Mouse (Mus musculus) T-helper 17 cell (primary cell): ENCODE measurements around the gene Synrg.

Experiments
- in situ Hi-C, 2 experiments: fragments of 300-600 bp; cut with MboI, MseI; formaldehyde crosslinking; loops; 1 replicate in 1 of 2; 2 replicates in 1 of 2; pipeline ENCODE4 v1.15.1; 2025; ENCODE audit warnings: high pct_unique_total_duplicates in 2 of 2

Gene Synrg

DNA sequence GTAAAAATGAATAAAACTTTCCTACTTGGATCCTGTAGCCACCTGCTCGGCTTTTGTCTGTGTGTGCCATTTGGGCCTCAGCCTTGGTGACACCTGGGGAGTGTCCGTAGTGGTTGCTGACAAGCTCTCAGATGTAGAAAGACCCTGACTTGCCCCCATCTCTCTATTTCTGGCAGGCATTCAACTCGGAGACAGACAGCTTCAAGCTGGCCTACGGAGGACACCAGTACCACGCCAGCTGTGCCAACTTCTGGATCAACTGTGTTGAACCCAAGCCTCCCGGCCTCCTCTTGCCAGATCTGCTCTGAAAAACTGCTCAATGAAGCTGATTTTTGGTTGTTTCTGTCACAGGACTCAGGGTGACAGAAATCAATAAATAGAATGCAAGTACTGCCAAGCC is 76.4 kb downstream of the Synrg start:
- in situ Hi-C loops = no loop called here

DNA sequence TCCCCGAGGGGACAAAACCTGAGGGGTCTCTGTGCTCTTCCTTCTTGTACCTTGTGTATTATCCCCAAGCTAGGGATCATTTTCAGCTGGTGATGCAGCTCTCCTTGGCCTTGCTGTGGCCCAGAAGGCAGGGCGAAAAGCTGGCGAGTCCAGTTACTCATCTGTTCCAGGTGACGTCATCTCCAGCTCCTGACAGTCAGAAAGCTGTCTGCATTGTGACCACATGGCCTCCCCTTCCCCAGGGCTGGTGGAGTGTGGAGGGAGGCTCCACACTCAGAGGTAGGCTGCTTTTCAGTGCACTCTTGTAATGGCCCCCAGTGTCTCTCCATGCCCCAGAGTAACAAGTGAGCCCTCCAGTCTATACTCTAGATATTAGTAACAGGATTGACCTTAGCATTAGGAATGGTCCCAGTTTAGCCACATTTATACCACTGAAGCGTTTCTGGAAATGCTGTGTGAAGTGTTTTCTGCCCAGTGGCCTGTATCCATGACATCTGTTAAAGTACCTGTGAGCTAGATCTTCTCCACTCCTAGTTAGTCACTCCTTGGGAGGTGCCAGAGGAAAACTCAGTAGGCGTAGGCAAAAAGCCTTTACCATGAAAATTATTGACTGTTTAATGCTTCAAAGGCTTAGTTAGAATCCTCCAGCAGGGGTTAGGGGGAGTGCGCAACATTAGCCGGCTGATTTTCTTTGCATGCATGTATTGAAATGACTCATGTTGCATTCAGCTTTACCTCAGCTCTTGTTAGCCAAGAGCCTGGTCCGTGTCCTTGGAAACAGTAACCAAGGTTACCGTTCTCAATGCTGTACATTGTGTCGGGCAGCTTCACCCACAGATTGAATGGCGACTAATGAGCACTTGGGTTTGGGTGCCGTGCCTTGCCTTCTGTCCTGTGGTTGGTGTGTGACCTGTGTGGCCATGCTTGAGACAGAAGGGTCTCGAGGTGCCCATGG is 78.9 kb downstream of the Synrg start:
- in situ Hi-C loops = no loop called here

DNA sequence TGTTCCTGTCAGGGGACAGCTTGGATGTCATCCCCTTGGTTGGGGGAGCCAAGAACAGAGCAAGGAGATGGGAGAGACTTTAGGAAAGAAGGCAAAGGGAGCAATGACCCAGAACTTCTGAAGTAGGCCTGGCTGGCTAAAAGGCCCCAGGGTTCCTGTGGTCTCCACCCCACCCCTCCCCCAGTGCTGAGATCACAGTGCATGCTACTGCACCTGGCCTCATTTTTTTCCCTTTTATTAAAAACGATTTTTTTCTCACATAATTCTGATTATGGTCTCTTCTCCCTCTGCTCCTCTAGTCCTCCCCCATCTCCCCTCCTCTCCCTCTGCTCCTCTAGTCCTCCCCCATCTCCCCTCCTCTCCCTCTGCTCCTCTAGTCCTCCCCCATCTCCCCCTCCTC is 80.8 kb downstream of the Synrg start:
- in situ Hi-C loops = no loop called here

DNA sequence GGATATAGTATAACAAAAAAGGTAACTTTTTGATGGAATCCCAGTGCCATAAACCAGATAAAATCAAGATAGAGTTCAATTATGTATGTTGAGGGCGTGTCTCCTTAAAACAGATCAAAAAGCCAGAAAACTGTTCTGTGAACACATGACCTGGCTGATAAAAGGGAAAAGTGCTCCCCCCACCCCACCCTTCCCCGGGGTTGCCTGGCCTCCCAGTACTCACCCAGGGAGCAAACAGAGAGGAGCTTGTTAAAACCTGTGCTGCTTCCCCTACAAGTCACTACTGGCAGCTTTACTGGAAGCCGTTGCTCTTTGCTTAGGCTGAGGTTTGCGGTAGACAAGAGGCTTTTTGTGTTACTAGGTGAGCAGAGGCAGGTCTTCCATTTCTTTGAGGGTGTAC is 83.0 kb downstream of the Synrg start:
- in situ Hi-C loops = no loop called here

DNA sequence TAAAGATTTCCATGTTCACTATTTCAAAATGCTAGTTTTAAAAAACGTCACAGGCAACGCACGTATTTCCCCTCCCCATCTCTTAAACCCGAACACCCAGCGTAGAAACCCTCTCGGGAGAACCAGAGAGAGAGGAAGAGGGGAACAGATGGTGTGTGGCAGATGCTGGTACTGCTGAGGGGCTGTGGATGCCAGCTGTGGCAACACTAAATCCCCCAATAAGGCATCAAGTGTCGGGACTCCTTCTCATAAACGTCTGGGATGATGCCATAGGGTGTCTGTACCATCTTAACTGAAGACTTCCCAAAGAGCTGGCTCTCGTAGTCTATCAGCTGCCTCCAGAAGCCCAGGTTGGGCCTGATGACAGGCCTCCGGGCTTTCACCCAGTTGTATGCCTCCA is 84.2 kb downstream of the Synrg start:
- in situ Hi-C loops = no loop called here

DNA sequence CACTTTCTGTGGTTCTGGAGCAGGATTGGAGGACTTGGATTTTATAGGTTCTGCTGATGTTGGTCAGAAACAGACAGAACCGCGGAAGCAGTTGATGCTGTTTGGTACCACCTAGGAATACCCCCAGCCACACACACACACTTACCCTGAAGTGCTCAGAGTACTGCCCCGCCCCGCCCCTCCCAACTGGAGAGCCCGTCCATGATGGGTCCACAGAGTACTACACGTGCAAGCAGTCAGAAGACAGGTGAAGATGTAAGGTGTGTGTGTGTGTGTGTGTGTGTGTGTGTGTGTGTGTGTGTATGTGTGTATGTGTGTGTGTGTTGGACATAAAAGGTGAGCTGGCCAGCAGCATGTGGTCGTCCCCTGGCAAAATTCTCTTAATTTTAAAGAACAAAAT is 88.8 kb downstream of the Synrg start:
- in situ Hi-C loops = no loop called here

DNA sequence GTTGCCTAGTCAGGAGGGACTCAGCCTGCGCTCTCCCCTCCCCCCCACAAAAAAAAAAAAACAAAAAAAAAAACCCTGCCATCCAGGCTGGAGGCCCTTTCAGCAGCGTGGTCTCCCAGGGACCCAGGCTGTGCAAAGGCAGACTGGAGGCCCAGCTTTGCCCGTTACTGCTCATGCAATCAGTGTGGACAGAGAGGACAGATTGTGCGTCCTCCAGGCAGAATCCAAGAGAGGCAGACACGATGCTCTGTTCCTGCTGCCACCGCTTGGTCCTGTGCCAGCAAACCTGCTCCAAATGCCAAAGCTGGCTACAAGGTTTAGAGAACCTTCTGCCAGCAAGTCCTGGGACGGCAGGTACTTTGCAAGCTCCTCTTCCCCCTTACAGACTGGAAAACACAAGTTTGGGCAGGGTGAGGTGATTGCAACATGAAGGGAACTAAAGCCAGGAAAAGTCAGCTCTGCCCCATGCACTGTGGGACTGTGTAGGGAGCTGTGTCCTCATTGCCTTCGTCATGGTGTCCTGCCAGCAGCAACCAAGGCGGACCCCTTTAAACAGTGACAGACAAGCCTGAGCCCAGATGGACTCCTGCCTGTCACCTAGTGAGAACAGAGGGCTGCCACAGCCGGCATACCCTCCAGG is 89.4 kb downstream of the Synrg start:
- in situ Hi-C loops = no loop called here

DNA sequence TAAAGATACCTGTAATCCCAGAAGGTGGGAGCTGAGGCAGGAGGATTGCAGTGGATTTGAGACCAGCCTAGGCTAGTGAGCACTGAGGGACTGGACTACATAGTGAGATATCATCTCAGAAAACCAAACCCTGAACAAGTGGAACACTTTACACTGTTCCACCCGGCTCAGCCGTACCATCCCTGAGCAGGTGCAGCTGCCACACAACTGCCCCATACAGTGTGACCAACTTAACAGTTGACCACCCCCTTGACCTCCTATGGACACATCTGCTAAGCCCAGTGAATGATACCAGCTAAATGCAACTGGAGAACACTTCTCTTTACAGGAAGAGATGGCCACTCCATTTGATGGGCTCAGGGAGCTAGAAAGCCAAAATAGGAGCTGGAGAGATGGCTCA is 93.2 kb downstream of the Synrg start:
- in situ Hi-C loops = no loop called here

DNA sequence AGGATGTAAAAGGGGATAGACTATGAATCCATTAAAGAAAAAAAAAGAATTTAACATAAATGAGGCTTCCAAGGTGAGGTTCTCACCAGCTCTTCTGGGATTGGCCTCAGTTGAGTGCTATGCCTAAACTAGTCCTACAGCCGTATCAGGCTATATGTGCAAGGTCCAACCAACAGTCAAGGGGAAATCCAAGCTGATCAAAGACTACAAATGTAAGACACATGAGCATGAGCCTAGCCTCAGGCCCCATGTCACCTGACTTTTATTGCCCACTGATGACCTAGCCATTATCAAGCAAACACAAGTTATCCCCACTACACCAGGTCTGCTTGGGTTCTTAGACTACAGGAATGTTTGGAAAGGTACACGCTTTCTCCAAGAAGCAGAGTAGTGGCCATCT is 95.6 kb downstream of the Synrg start:
- in situ Hi-C loops = no loop called here

DNA sequence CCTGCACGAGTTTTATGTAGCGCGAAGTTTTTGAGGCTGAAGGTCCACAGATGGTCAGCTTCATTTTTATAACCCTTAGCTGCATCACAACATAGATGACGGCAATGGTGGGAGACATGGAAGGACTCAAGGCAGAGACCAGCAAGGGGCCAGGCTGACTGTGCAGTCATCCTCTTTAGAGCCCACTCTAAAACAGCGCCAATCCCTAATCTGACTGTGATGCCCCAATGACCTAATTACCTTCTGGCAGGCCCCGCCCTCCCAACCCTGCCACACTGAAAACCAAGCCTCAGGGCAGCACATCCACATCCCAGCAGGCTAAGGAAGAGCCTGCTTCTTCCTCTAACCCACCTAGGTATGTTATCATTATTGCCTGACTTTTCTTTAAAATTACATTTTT is 96.4 kb downstream of the Synrg start:
- in situ Hi-C loops = no loop called here

DNA sequence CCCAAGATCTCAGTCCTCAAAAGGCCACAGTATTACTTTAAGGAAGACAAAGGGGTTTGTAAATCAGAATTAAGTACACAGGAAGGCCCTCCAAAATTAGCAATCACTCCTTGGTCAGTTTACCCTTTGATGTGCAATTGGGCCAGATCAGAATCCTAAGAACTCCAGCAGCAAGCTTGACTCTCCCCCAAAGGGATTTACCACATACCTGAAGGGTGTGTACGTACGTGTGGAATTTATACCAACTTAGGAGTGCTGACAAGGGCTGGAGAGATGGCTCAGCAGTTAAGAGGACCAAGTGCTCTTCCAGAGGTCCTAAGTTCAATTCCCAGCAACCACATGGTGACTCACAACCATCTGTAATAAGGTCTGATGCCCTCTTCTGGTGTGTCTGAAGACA is 97.7 kb downstream of the Synrg start:
- in situ Hi-C loops = no loop called here

DNA sequence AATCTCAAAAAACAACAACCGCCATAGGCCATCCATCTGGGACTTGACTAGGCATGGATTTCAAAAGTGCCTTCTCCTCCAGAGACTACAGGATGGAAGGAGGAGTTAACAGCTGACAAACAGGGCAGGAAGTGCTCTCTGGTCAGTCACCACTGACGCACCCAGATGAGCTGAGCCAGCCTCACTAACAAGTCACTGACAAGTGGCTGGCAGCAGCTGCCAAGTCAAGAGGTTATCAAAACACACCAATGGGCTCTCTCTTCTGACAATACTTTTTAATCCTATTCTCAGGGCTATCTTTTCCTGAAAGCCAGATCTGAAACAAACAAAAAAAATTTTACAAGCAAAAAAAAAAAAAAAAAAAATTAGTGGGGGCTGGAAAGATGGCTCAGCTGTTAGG is 98.6 kb downstream of the Synrg start:
- in situ Hi-C loops = no loop called here

DNA sequence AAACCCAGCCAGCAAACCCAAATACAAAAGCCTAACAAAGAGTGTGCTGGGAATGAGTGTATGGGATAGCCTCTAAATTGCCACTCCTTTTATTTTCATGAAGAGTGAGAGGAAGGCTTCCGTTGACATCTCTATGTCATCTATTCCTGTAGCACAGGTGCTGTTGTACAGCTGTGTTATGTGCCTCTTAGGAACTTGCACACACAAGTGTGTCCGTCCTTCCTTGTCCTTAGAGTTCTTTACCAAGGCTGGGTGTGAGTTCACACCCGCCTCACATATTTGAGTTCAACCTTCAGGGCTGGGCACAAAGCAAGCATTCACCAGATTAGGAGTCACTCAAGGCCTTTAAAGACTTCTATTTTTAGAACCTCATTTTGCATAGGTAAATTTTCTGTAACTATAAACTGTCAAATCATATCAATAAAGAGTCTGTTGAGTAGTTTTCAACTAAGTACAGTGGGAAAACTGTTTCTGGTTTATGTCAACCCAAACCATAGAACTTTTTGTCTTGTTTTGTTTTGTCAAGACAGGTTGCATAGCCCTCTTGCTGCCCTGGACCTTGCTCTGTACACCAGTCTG is 99.5 kb downstream of the Synrg start:
- in situ Hi-C loops = no loop called here

DNA sequence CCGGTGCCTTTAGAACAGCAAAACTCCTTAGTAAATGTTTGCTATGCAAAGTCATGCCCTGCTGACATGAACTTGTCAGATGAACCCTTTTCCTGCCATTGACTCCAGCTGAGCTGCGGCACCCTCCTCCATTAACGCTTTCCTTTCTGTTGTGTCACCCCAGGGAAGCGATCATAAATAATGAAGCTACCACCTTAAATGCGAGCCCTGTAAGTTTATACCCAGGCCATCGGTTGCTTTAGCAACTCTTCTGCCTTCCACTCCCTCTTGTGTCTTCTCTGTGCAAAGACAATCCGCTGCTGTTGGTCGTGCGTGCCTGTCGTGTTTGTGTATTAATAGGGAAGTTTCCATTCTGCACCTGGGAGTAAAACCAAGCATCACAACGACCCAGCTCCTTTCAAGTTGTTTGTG is 101.8 kb downstream of the Synrg start:
- in situ Hi-C loops = no loop called here

DNA sequence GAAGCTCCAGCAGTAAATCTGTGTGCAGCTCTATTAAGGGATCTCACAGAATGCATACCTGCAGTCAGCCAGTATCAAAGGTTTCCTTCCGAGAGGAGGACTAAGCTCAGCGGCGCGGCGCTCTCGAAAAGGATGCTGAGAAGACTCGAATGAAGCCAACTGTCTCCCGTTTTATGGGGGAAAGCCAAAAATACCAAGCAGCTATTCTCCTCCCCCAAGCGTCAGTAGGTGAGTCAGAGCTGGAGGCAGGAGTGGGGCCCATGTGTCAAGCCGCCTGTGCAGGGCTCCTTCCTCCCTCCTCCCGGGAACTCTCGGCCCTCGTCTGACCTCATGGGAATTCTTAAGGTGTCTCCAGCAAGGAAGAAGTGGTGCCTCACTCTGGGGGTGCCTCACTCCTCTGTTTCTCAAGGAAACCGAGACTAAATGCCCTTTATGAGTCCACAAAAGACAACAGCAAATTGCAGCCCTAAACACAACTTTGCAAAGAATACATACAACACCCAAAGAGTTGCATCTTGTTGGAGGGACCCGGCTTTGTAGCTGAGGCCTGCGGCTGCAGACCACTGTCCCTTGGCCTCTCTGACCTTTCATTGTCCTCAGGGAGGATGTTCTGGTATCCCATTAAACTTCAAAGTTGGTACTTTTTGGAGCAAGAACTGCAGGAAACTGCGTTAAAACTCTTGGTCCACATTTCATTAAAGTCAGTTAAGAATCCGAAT is 102.9 kb downstream of the Synrg start:
- in situ Hi-C loops = no loop called here

DNA sequence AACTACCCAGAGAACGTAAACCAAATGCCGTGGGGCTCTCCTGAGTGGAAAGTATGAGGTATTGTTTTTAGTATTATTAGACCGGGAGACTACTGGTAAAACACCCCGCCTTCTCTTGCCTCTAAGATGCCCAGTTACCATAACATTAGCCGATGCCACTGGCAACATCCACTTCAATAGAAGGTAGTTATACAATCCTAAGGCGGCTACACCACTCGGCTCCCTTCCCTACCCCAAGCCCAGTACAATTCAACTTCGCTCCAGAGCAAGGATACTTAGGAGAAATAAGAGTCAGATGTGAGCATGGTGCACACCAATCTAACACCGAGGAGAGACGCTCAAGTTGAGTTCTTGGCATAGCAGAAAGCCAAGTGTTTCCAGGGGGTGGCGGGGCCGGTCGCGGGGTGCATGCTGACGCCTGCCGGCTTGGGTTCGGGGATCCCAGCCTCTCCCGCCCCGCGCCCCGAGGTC is 103.5 kb downstream of the Synrg start:
- in situ Hi-C loops = no loop called here

DNA sequence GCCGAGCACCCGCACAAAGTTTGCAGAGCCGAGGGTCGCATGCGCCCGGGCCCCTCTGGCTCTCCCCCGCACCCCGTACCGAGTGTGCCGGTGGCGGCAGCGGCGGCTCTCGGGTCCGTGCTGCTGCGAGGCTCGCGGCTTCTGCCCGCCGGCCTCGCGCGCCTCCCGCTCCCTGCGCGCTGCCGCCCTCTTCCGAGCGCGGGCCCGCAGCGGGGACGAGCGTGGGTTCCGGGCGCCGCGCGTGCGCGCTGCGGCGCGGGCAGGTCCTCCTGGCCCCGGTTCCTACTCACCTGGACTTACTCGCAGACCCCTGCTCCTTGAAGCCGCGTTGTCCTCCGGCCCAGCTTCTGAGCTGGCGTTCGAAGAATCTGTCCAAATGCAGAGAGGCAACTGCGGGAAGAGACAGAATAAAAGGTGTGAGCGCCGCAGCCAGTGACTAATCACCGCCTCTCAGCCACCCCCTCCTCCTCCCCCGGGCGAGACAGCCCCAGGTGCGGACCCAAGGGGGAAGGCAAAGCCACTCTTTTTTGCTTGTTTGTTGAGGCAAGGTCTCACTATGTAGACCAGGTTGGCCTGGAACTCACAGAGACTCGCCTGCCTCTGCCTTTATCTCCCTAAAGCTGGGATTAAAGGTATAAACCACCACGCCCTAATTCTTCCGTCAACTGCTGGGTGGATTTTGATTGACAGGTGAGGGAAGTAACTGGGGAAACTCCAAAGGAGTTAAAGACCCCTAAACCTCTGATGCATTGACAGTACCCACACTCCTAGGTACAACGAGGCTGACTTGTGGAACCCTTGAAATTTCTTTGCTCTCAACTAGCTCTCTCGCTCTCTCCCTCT is 104.2 kb downstream of the Synrg start:
- in situ Hi-C loops = no loop called here

DNA sequence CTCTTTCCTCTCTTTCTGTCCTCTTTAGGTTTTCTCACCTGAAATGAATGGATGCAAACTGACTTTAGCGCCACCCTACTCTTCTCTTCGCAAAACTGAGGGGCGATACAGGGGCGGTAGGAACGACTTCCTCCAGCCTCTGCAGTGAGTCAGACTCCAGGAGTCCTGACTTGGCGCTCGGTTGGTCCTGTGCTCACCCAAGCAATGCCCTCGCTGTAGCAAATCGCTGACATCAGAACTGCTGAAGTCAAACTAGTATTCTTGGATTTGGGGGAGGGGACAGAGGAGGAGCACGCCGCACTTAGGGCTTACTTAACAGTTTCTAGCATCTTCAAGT is 104.8 kb downstream of the Synrg start, which contains the start of gene Dusp14:
Dusp14 (minus strand) TSS at position 228 of the 337 bp plus-strand sequence.
- in situ Hi-C loops = no loop called here

DNA sequence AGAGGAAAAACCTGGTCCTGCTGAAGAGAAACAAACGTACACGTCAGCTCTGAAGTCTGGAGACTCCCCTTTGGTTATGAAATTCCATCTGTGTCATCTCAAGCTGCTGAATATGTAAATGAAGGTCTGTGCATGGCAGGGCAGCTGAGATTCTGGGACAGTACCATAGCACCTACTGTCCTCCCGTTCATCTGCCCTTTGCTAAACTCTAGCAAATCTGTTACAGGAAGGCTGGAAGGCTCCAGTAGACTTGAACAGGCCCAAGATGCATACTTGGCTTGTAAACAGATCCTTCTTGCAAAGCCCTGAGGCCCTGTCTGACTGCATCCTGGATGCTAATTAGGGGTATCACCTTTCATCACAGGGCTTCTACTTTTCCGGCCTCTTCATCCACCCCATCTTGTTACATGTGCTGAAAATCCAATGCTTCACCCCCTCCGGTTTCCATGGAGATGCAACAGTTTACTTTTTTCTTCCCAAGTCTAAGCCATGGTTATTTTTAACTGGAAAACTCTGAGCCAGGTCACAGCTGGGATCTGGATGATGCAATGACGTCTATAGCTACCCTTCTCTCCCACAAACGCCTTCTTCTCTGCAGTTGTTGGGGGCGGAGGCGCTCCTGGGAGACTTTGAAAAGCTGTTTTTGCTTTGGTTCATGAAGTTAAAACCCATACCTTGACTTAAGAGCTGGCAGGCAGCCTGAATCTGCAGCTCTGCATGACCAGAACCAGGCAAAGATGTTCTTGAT is 108.8 kb downstream of the Synrg start:
- in situ Hi-C loops = loop anchor here in 1 of 2 experiments (5.0 kb wide), 1 partner anchor 54 kb away; the partner anchor contains the start of genes Acaca and Tada2a
